Mouse (Mus musculus) lung, adult 2 months (tissue): ENCODE data around the gene Hdac1.

ENCODE experiments used
- CTCF ChIP-seq: fragments of 200-500 bp; IDR thresholded peaks from 2 replicates; pipeline ENCODE4 v1.5.1; 2011; ENCODE audit warnings: mild to moderate bottlenecking, low read length, control low read depth; ENCODE audit not compliant: insufficient read depth
- POLR2A ChIP-seq: fragments of 200-500 bp; IDR thresholded peaks from 2 replicates; pipeline ENCODE4 v1.6.1; 2011; ENCODE audit warnings: low read depth, mild to moderate bottlenecking, control low read depth, low read length, borderline replicate concordance; ENCODE audit errors: extremely low read depth

- TF ChIP-seq POLR2A (no peak), CTCF (no peak)
Measured at GRCm38 (mm10) chr4:129577688-129578087, 35.2 kb upstream of the Hdac1 start.
